In genomic region chr4:131373172-131373571, GRCm38 (mm10) we compare ENCODE assay signal across 17 mouse cellular contexts.
"Had no signal": no experiment of that assay in that cellular context is flagged by ENCODE, and none has a peak within 500 bp of the region (broad histone marks: within the 10 kb centered on the region; RNA-seq: fewer than 3 reads in every experiment).

No protein-coding gene starts in this region.

- H3K9ac ChIP-seq: lung, embryonic 15.5 days; midbrain, embryonic 13.5 days; midbrain, embryonic 15.5 days; neural tube, embryonic 12.5 days; stomach, embryonic 15.5 days had no signal

- H3K9me3 ChIP-seq: lung, embryonic 15.5 days; midbrain, embryonic 13.5 days; midbrain, embryonic 15.5 days; neural tube, embryonic 12.5 days; stomach, embryonic 15.5 days had no signal

- H3K27ac ChIP-seq: lung, embryonic 15.5 days; macrophage; midbrain, embryonic 13.5 days; midbrain, embryonic 15.5 days; neural tube, embryonic 12.5 days; stomach, embryonic 15.5 days; stomach, postnatal 0 days had no signal

- H3K4me1 ChIP-seq: lung, embryonic 15.5 days; megakaryocyte, embryonic 14.5 days; midbrain, embryonic 13.5 days; midbrain, embryonic 15.5 days; stomach, embryonic 15.5 days had no signal

- H3K27me3 ChIP-seq: lung, embryonic 15.5 days; midbrain, embryonic 13.5 days; midbrain, embryonic 15.5 days; neural tube, embryonic 12.5 days; stomach, embryonic 15.5 days had no signal

- DNase-seq: lung, adult 2 months; lung, postnatal 14 days; lung, postnatal 36 days; right cerebral cortex, postnatal 14 days; thymus, adult 2 months; thymus, postnatal 25 days; thymus, postnatal 4 days had no signal

- H3K4me2 ChIP-seq: lung, embryonic 15.5 days; midbrain, embryonic 11.5 days; midbrain, embryonic 13.5 days; midbrain, embryonic 15.5 days; neural tube, embryonic 12.5 days; stomach, embryonic 15.5 days had no signal

- H3K36me3 ChIP-seq: lung, embryonic 15.5 days; midbrain, embryonic 13.5 days; midbrain, embryonic 15.5 days; neural tube, embryonic 12.5 days; stomach, embryonic 15.5 days had no signal

- H3K4me3 ChIP-seq: lung, embryonic 15.5 days; megakaryocyte, embryonic 14.5 days; midbrain, embryonic 13.5 days; midbrain, embryonic 15.5 days; neural tube, embryonic 12.5 days; stomach, embryonic 15.5 days had no signal

- ATAC-seq: lung, postnatal 0 days; midbrain, embryonic 13.5 days; midbrain, embryonic 15.5 days had no signal
